Mouse (Mus musculus): ENCODE measurements around the gene Higd1b. TPM values are rescaled to one million over a fixed set of nuclear protein-coding genes. Genes with fewer than 3 reads are reported as not detected.
A peak's percentile ranks its signal among the peaks of the same experiment; 100 is the strongest.

Gene Higd1b
- polyA plus RNA-seq, 1 experiment from 2014 or later = 0.23 TPM

- Histone ChIP-seq H3K9ac (ENCODE audit: low read length) (peak overlapping the region; percentile 100), H3K36me3 (ENCODE audit: control insufficient read depth, insufficient read depth, low read length) (no peaks in the 10 kb centered on the region), H3K27me3 (ENCODE audit: control insufficient read depth, insufficient read depth, low read length) (no peaks in the 10 kb centered on the region), H3K4me2 (ENCODE audit: low read depth, severe bottlenecking) (peak overlapping the region; percentile 82), H3K27ac (replicated peaks; ENCODE audit: low read depth, low read length) (peak overlapping the region; percentile 100), H3K4me3 (ENCODE audit: low read depth, low read length) (peak overlapping the region; percentile 95), H3K9me3 (ENCODE audit: control insufficient read depth, low read length) (no peaks in the 10 kb centered on the region), H3K4me1 (ENCODE audit: control insufficient read depth, insufficient read depth, low read length) (peaks cover 6% of the 10 kb centered on the region; the same call in 1 of the 2 replicates)
- 0 out of 2 replicates have a peak, but pooled peaks have one; percentile 7 for ATAC-seq (ENCODE audit: insufficient number of reproducible peaks, low FRiP score, low TSS enrichment, low read depth)
- under 1% methylated on average over 63 of the region's 92 CpGs for WGBS
- DNase-seq (ENCODE audit: low spot score) = peak; percentile 71
These were observed 17.3 kb upstream of the Higd1b start for GRCm38 (mm10) chr11:102818121-102819020.

GRCm38 (mm10) chr11:102819021-102819782, 16.4 kb upstream of the Higd1b start, which contains the start of gene Gjc1:
TSS of gene Gjc1 (minus strand) at chr11:102819700.
- DNase-seq (ENCODE audit: low spot score) = peak; percentile 85
- ATAC-seq (ENCODE audit: insufficient number of reproducible peaks, low FRiP score, low TSS enrichment, low read depth) = peak; percentile 73
- 0% methylated on average over 59 of the region's 97 CpGs for WGBS

GRCm38 (mm10) chr11:102819783-102820385, 15.8 kb upstream of the Higd1b start:
- H3K27me3 ChIP-seq (ENCODE audit: control insufficient read depth, insufficient read depth, low read length) = no peaks in the 10 kb centered on the region
- peak overlapping the region; percentile 100 for H3K9ac ChIP-seq (ENCODE audit: low read length)
- no peak for DNase-seq (ENCODE audit: low spot score)
- peak; percentile 61; the same call in 1 of the 2 replicates for ATAC-seq (ENCODE audit: insufficient number of reproducible peaks, low FRiP score, low TSS enrichment, low read depth)
- H3K4me3 ChIP-seq (ENCODE audit: low read depth, low read length) = peak overlapping the region; percentile 95
- H3K36me3 ChIP-seq (ENCODE audit: control insufficient read depth, insufficient read depth, low read length) = no peaks in the 10 kb centered on the region
- peaks cover 6% of the 10 kb centered on the region; the same call in 1 of the 2 replicates for H3K4me1 ChIP-seq (ENCODE audit: control insufficient read depth, insufficient read depth, low read length)
- no peaks in the 10 kb centered on the region for H3K9me3 ChIP-seq (ENCODE audit: control insufficient read depth, low read length)
- peak overlapping the region; percentile 82 for H3K4me2 ChIP-seq (ENCODE audit: low read depth, severe bottlenecking)
- 2% methylated on average over 14 of the region's 14 CpGs for WGBS
- peak overlapping the region; percentile 100 for H3K27ac ChIP-seq (replicated peaks; ENCODE audit: low read depth, low read length)

More at GRCm38 (mm10) chr11:102819021-102819782, 16.4 kb upstream of the Higd1b start, which contains the start of gene Gjc1:
- peak within 1 kb of the TSS; percentile 100 for H3K27ac ChIP-seq (replicated peaks; ENCODE audit: low read depth, low read length)
- peak within 1 kb of the TSS; percentile 95 for H3K4me3 ChIP-seq (ENCODE audit: low read depth, low read length)
- peaks cover 6% of the 10 kb centered on the region; the same call in 1 of the 2 replicates for H3K4me1 ChIP-seq (ENCODE audit: control insufficient read depth, insufficient read depth, low read length)
- no peaks in the 10 kb centered on the region for H3K9me3 ChIP-seq (ENCODE audit: control insufficient read depth, low read length)
- H3K36me3 ChIP-seq (ENCODE audit: control insufficient read depth, insufficient read depth, low read length) = no peaks in the 10 kb centered on the region
- H3K27me3 ChIP-seq (ENCODE audit: control insufficient read depth, insufficient read depth, low read length) = no peaks in the 10 kb centered on the region
- peak within 1 kb of the TSS; percentile 100 for H3K9ac ChIP-seq (ENCODE audit: low read length)
- peak within 1 kb of the TSS; percentile 82 for H3K4me2 ChIP-seq (ENCODE audit: low read depth, severe bottlenecking)

- peaks cover 6% of the 10 kb centered on the region; the same call in 1 of the 2 replicates for H3K4me1 ChIP-seq (ENCODE audit: control insufficient read depth, insufficient read depth, low read length)
- 8% methylated on average over 3 of the region's 3 CpGs for WGBS
These were observed 15.2 kb upstream of the Higd1b start for GRCm38 (mm10) chr11:102820432-102820831.

GRCm38 (mm10) chr11:102821231-102821630, 14.4 kb upstream of the Higd1b start:
- no peak overlapping the region for H3K4me2 ChIP-seq (ENCODE audit: low read depth, severe bottlenecking)
- H3K27ac ChIP-seq (replicated peaks; ENCODE audit: low read depth, low read length) = no peak overlapping the region
- no peak overlapping the region for H3K4me3 ChIP-seq (ENCODE audit: low read depth, low read length)
- H3K27me3 ChIP-seq (ENCODE audit: control insufficient read depth, insufficient read depth, low read length) = no peaks in the 10 kb centered on the region
- no peaks in the 10 kb centered on the region for H3K9me3 ChIP-seq (ENCODE audit: control insufficient read depth, low read length)
- WGBS = 60% methylated on average over 6 of the region's 6 CpGs
- ATAC-seq (ENCODE audit: insufficient number of reproducible peaks, low FRiP score, low TSS enrichment, low read depth) = no peak
- H3K36me3 ChIP-seq (ENCODE audit: control insufficient read depth, insufficient read depth, low read length) = no peaks in the 10 kb centered on the region
- no peak overlapping the region for H3K9ac ChIP-seq (ENCODE audit: low read length)
- peak; percentile 43 for DNase-seq (ENCODE audit: low spot score)
- H3K4me1 ChIP-seq (ENCODE audit: control insufficient read depth, insufficient read depth, low read length) = peaks cover under 1% of the 10 kb centered on the region; the same call in 1 of the 2 replicates

More at GRCm38 (mm10) chr11:102820432-102820831, 15.2 kb upstream of the Higd1b start:
- Histone ChIP-seq H3K36me3 (ENCODE audit: control insufficient read depth, insufficient read depth, low read length) (no peaks in the 10 kb centered on the region), H3K4me3 (ENCODE audit: low read depth, low read length) (no peak overlapping the region), H3K27me3 (ENCODE audit: control insufficient read depth, insufficient read depth, low read length) (no peaks in the 10 kb centered on the region), H3K9me3 (ENCODE audit: control insufficient read depth, low read length) (no peaks in the 10 kb centered on the region), H3K27ac (replicated peaks; ENCODE audit: low read depth, low read length) (no peak overlapping the region), H3K4me2 (ENCODE audit: low read depth, severe bottlenecking) (no peak overlapping the region), H3K9ac (ENCODE audit: low read length) (no peak overlapping the region)
- peak; percentile 32 for DNase-seq (ENCODE audit: low spot score)
- no peak for ATAC-seq (ENCODE audit: insufficient number of reproducible peaks, low FRiP score, low TSS enrichment, low read depth)

- Histone ChIP-seq H3K4me1 (ENCODE audit: control insufficient read depth, insufficient read depth, low read length) (no peaks in the 10 kb centered on the region), H3K36me3 (ENCODE audit: control insufficient read depth, insufficient read depth, low read length) (no peaks in the 10 kb centered on the region), H3K9ac (ENCODE audit: low read length) (no peak overlapping the region), H3K4me3 (ENCODE audit: low read depth, low read length) (no peak overlapping the region), H3K27me3 (ENCODE audit: control insufficient read depth, insufficient read depth, low read length) (no peaks in the 10 kb centered on the region), H3K27ac (replicated peaks; ENCODE audit: low read depth, low read length) (no peak overlapping the region), H3K4me2 (ENCODE audit: low read depth, severe bottlenecking) (no peak overlapping the region), H3K9me3 (ENCODE audit: control insufficient read depth, low read length) (no peaks in the 10 kb centered on the region)
- WGBS = 63% methylated on average over 2 of the region's 2 CpGs
- ATAC-seq (ENCODE audit: insufficient number of reproducible peaks, low FRiP score, low TSS enrichment, low read depth) = no peak
- no peak for DNase-seq (ENCODE audit: low spot score)
These were observed 9.2 kb upstream of the Higd1b start for GRCm38 (mm10) chr11:102826476-102826875.

- H3K9me3 ChIP-seq (ENCODE audit: control insufficient read depth, low read length) = no peaks in the 10 kb centered on the region
- H3K4me3 ChIP-seq (ENCODE audit: low read depth, low read length) = no peak overlapping the region
- no peak overlapping the region for H3K9ac ChIP-seq (ENCODE audit: low read length)
- H3K4me1 ChIP-seq (ENCODE audit: control insufficient read depth, insufficient read depth, low read length) = no peaks in the 10 kb centered on the region
- WGBS = 52% methylated on average over 4 of the region's 4 CpGs
- H3K4me2 ChIP-seq (ENCODE audit: low read depth, severe bottlenecking) = no peak overlapping the region
- DNase-seq (ENCODE audit: low spot score) (no peak), ATAC-seq (ENCODE audit: insufficient number of reproducible peaks, low FRiP score, low TSS enrichment, low read depth) (no peak)
- no peaks in the 10 kb centered on the region for H3K27me3 ChIP-seq (ENCODE audit: control insufficient read depth, insufficient read depth, low read length)
- no peak overlapping the region for H3K27ac ChIP-seq (replicated peaks; ENCODE audit: low read depth, low read length)
- no peaks in the 10 kb centered on the region for H3K36me3 ChIP-seq (ENCODE audit: control insufficient read depth, insufficient read depth, low read length)
These were observed 8.6 kb upstream of the Higd1b start for GRCm38 (mm10) chr11:102827097-102827496.

GRCm38 (mm10) chr11:102830276-102830675, 5.4 kb upstream of the Higd1b start:
- Histone ChIP-seq H3K27me3 (ENCODE audit: control insufficient read depth, insufficient read depth, low read length) (no peaks in the 10 kb centered on the region), H3K27ac (replicated peaks; ENCODE audit: low read depth, low read length) (no peak overlapping the region), H3K4me1 (ENCODE audit: control insufficient read depth, insufficient read depth, low read length) (no peaks in the 10 kb centered on the region), H3K4me3 (ENCODE audit: low read depth, low read length) (no peak overlapping the region), H3K9me3 (ENCODE audit: control insufficient read depth, low read length) (no peaks in the 10 kb centered on the region), H3K36me3 (ENCODE audit: control insufficient read depth, insufficient read depth, low read length) (no peaks in the 10 kb centered on the region), H3K9ac (ENCODE audit: low read length) (no peak overlapping the region), H3K4me2 (ENCODE audit: low read depth, severe bottlenecking) (no peak overlapping the region)
- no peak for DNase-seq (ENCODE audit: low spot score)
- 76% methylated on average over 4 of the region's 4 CpGs for WGBS
- no peak for ATAC-seq (ENCODE audit: insufficient number of reproducible peaks, low FRiP score, low TSS enrichment, low read depth)

All from limb, embryonic 11.5 days (tissue).